Mouse (Mus musculus) lung, postnatal 10 days (tissue): ENCODE data around the gene Dab2ip.
A peak's percentile ranks its signal among the peaks of the same experiment; 100 is the strongest.

Experiments
- DNase-seq: peaks from one replicate; pipeline ENCODE4 v3.0.0; 2021

Gene Dab2ip

GRCm38 (mm10) chr2:35557911-35558825 is at the start of gene Dab2ip:
Gene Dab2ip (plus strand): TSS chr2:35558266.
- DNase-seq: no peak

- DNase-seq: peak; percentile 70
These were observed 49.3 kb upstream of the Dab2ip start for GRCm38 (mm10) chr2:35508597-35509342.

- no peak for DNase-seq
These were observed 48.8 kb upstream of the Dab2ip start for GRCm38 (mm10) chr2:35509343-35509667.

GRCm38 (mm10) chr2:35509888-35510287 is 48.2 kb upstream of the Dab2ip start:
- DNase-seq: no peak

- no peak for DNase-seq
These were observed 47.1 kb upstream of the Dab2ip start for GRCm38 (mm10) chr2:35510920-35511319.

GRCm38 (mm10) chr2:35512226-35512625 is 45.8 kb upstream of the Dab2ip start:
- DNase-seq: no peak

GRCm38 (mm10) chr2:35514051-35514892 is 43.8 kb upstream of the Dab2ip start:
- peak; percentile 88 for DNase-seq

- DNase-seq: no peak
These were observed 31.3 kb upstream of the Dab2ip start for GRCm38 (mm10) chr2:35526612-35527242.

- DNase-seq: no peak
These were observed 29.0 kb upstream of the Dab2ip start for GRCm38 (mm10) chr2:35529086-35529485.

GRCm38 (mm10) chr2:35529856-35530255 is 28.2 kb upstream of the Dab2ip start:
- no peak for DNase-seq

- DNase-seq: no peak
These were observed 27.3 kb upstream of the Dab2ip start for GRCm38 (mm10) chr2:35530732-35531131.

GRCm38 (mm10) chr2:35533646-35534045 is 24.4 kb upstream of the Dab2ip start:
- DNase-seq: peak; percentile 46

GRCm38 (mm10) chr2:35539276-35539972 is 18.6 kb upstream of the Dab2ip start:
- DNase-seq: peak; percentile 90

- DNase-seq: no peak
These were observed 17.3 kb upstream of the Dab2ip start for GRCm38 (mm10) chr2:35540798-35541197.

- DNase-seq: peak; percentile 78
These were observed 13.3 kb upstream of the Dab2ip start for GRCm38 (mm10) chr2:35544717-35545116.

- DNase-seq: peak; percentile 57
These were observed 12.9 kb upstream of the Dab2ip start for GRCm38 (mm10) chr2:35545125-35545590.

- DNase-seq: no peak
These were observed 11.6 kb upstream of the Dab2ip start for GRCm38 (mm10) chr2:35546462-35546861.

- no peak for DNase-seq
These were observed 8.9 kb upstream of the Dab2ip start for GRCm38 (mm10) chr2:35549191-35549590.

- DNase-seq: no peak
These were observed 8.0 kb upstream of the Dab2ip start for GRCm38 (mm10) chr2:35550097-35550496.

- no peak for DNase-seq
These were observed 1.1 kb upstream of the Dab2ip start for GRCm38 (mm10) chr2:35556918-35557486.

- no peak for DNase-seq
These were observed 922 bp downstream of the Dab2ip start for GRCm38 (mm10) chr2:35558826-35559550.
